Mouse (Mus musculus): ENCODE data around the gene Thy1.

GRCm38 (mm10) chr9:44085741-44086665, 42.8 kb downstream of the Thy1 start:
- TF ChIP-seq CTCF (IDR thresholded peaks at IDR 0.05; ENCODE audit: low read depth), result no peak
- no peak for TF ChIP-seq EP300 (IDR thresholded peaks at IDR 0.05; ENCODE audit: low read depth)
